Mouse (Mus musculus): ENCODE measurements around the gene Mta1.

- TF ChIP-seq CTCF (IDR thresholded peaks at IDR 0.05; ENCODE audit: control insufficient read depth, insufficient read depth, low read length) (peak; percentile 99), POLR2A (IDR thresholded peaks at IDR 0.05; ENCODE audit: borderline replicate concordance, control insufficient read depth, low read depth, low read length) (peak; percentile 67)
These were observed 23.0 kb upstream of the Mta1 start for GRCm38 (mm10) chr12:113075063-113075454.

Measured in bone marrow, adult 2 months (tissue).